Mouse (Mus musculus) C2C12 (cell line): ENCODE measurements around the gene Ctdspl. TPM values are rescaled to one million over a fixed set of nuclear protein-coding genes. Genes with fewer than 3 reads are reported as not detected.

ENCODE experiments used
- H3K27me3 ChIP-seq: one replicate; pipeline ENCODE4 v1.6.1; 2011; ENCODE audit not compliant: control insufficient read depth, insufficient read depth, insufficient read length
- H3K36me3 ChIP-seq: one replicate; pipeline ENCODE4 v1.6.1; 2011; ENCODE audit not compliant: control insufficient read depth, insufficient read depth
- H3K4me3 ChIP-seq: one replicate; pipeline ENCODE4 v1.5.1; 2011; ENCODE audit warnings: mild to moderate bottlenecking, control low read depth; ENCODE audit not compliant: poor library complexity, insufficient read depth, severe bottlenecking
- H3K79me2 ChIP-seq: one replicate; pipeline ENCODE4 v1.6.1; 2011; ENCODE audit not compliant: control insufficient read depth, insufficient read depth
- H3K79me3 ChIP-seq: one replicate; pipeline ENCODE4 v1.6.1; 2011; ENCODE audit warnings: low read depth, control low read depth
- H3ac ChIP-seq: one replicate; pipeline ENCODE3; 2011; ENCODE audit warnings: low read depth; ENCODE audit not compliant: control insufficient read depth, insufficient read length
- CEBPB ChIP-seq: IDR thresholded peaks from one replicate; pipeline ENCODE4 v1.6.1; 2011; ENCODE audit warnings: low read depth, mild to moderate bottlenecking, control low read depth, moderate library complexity
- CTCF ChIP-seq: IDR thresholded peaks from one replicate; pipeline ENCODE4 v1.5.1; 2011; ENCODE audit not compliant: control insufficient read depth, insufficient read depth, insufficient read length
- FOSL1 ChIP-seq: IDR thresholded peaks from one replicate; pipeline ENCODE4 v1.8.0; 2011; ENCODE audit warnings: mild to moderate bottlenecking, low read length; ENCODE audit not compliant: poor library complexity, insufficient read depth, severe bottlenecking
- MAX ChIP-seq: IDR thresholded peaks from one replicate; pipeline ENCODE4 v1.6.1; 2011; ENCODE audit warnings: mild to moderate bottlenecking, control low read depth
- MYOD1 ChIP-seq: IDR thresholded peaks from one replicate; pipeline ENCODE4 v1.6.1; 2011; ENCODE audit warnings: low read depth; ENCODE audit not compliant: control insufficient read depth, insufficient read length
- MYOG ChIP-seq: IDR thresholded peaks from one replicate; pipeline ENCODE4 v1.6.1; 2011; ENCODE audit not compliant: control insufficient read depth, insufficient read length; ENCODE audit errors: extremely low read depth
- USF1 ChIP-seq: IDR thresholded peaks from one replicate; pipeline ENCODE4 v1.6.1; 2011; ENCODE audit warnings: low read depth, mild to moderate bottlenecking, control low read depth, moderate library complexity
- polyA plus RNA-seq: library from polyadenylated mRNA; unstranded; fragments of >200 nt; fragmentation: generic; extraction: Trizol; gene quantifications from one replicate; pipeline ENCODE4 v1.2.1, GENCODE M21; 2012; ENCODE audit warnings: missing spikeins

Ctdspl gene
- polyA plus RNA-seq, 1 experiment, result 5.6 TPM

- no peaks in the 10 kb centered on the region for H3K79me3 ChIP-seq
- H3K27me3 ChIP-seq, result no peaks in the 10 kb centered on the region
- H3ac ChIP-seq, result no peak overlapping the region
- H3K4me3 ChIP-seq, result no peak overlapping the region
- H3K36me3 ChIP-seq, result no peaks in the 10 kb centered on the region
- H3K79me2 ChIP-seq, result no peaks in the 10 kb centered on the region
- TF ChIP-seq USF1 (no peak), FOSL1 (no peak), CEBPB (no peak), MYOG (no peak), MYOD1 (no peak), MAX (no peak)
Observed at GRCm38 (mm10) chr9:119080040-119080675, 153.9 kb downstream of the Ctdspl start.

- Histone ChIP-seq H3K79me3 (no peaks in the 10 kb centered on the region), H3K36me3 (no peaks in the 10 kb centered on the region), H3ac (no peak overlapping the region), H3K79me2 (no peaks in the 10 kb centered on the region), H3K27me3 (no peaks in the 10 kb centered on the region), H3K4me3 (no peak overlapping the region)
- TF ChIP-seq CEBPB, result no peak
- TF ChIP-seq MYOD1, result no peak
- TF ChIP-seq MYOG, result no peak
- no peak for TF ChIP-seq CTCF
- TF ChIP-seq FOSL1, result no peak
- no peak for TF ChIP-seq USF1
- no peak for TF ChIP-seq MAX
Observed at GRCm38 (mm10) chr9:119082039-119082438, 155.8 kb downstream of the Ctdspl start.

GRCm38 (mm10) chr9:119082656-119083430 lies 156.6 kb downstream of the Ctdspl start:
- Histone ChIP-seq H3ac (no peak overlapping the region), H3K4me3 (no peak overlapping the region), H3K79me3 (no peaks in the 10 kb centered on the region), H3K36me3 (no peaks in the 10 kb centered on the region), H3K79me2 (no peaks in the 10 kb centered on the region), H3K27me3 (no peaks in the 10 kb centered on the region)
- TF ChIP-seq MYOG, result no peak
- no peak for TF ChIP-seq FOSL1
- no peak for TF ChIP-seq USF1
- TF ChIP-seq MAX, result no peak
- TF ChIP-seq CEBPB, result no peak
- TF ChIP-seq CTCF, result no peak
- TF ChIP-seq MYOD1, result no peak

- Histone ChIP-seq H3K79me3 (no peaks in the 10 kb centered on the region), H3K4me3 (no peak overlapping the region), H3K36me3 (no peaks in the 10 kb centered on the region), H3ac (no peak overlapping the region), H3K79me2 (no peaks in the 10 kb centered on the region), H3K27me3 (no peaks in the 10 kb centered on the region)
- no peak for TF ChIP-seq FOSL1
- TF ChIP-seq CTCF, result no peak
- TF ChIP-seq MYOD1, result no peak
- TF ChIP-seq USF1, result no peak
- TF ChIP-seq MAX, result no peak
- TF ChIP-seq MYOG, result no peak
- TF ChIP-seq CEBPB, result no peak
Observed at GRCm38 (mm10) chr9:119083966-119084365, 157.7 kb downstream of the Ctdspl start.

- Histone ChIP-seq H3K79me2 (no peaks in the 10 kb centered on the region), H3ac (no peak overlapping the region), H3K79me3 (no peaks in the 10 kb centered on the region), H3K4me3 (no peak overlapping the region), H3K36me3 (no peaks in the 10 kb centered on the region), H3K27me3 (no peaks in the 10 kb centered on the region)
- TF ChIP-seq USF1 (no peak), MAX (no peak), MYOG (no peak), CTCF (no peak), CEBPB (no peak), FOSL1 (no peak), MYOD1 (no peak)
Observed at GRCm38 (mm10) chr9:119086451-119086850, 160.2 kb downstream of the Ctdspl start.
